Mouse (Mus musculus): ENCODE measurements around the gene Rbbp4. TPM values are rescaled to one million over a fixed set of nuclear protein-coding genes. Genes with fewer than 3 reads are reported as not detected.

Gene Rbbp4
- polyA plus RNA-seq, 1 experiment, result 6.1 TPM

DNA sequence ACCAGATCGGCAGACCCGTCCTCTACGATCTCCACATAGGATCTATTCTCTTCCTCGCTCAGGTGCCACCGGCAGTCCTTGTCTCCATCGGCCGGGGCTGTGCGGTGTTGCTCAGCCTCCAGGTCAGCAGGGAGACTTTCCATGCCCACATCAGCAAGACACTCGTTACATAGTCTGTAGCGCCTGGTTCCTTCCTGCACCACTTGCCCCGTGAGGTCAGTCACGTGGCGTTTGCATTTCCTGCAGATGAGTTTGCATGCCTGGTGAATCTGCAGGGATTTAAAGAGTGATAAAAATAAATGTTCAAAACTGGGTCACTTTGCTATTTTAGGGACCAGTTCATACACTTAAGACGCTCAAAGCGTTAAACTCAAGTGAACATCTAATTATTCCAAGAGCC is 19.1 kb upstream of the Rbbp4 start:
- Histone ChIP-seq H3K36me3 (ENCODE audit: control insufficient read depth, insufficient read depth, low read length) (peaks cover 37% of the 10 kb centered on the region), H3K4me1 (ENCODE audit: control insufficient read depth, insufficient read depth, insufficient read length, low read length) (no peaks in the 10 kb centered on the region), H3K27ac (ENCODE audit: insufficient read depth, low read depth, low read length) (no peak overlapping the region), H3K4me3 (ENCODE audit: low read depth, low read length) (no peak overlapping the region), H3K27me3 (ENCODE audit: control insufficient read depth, insufficient read depth, low read length) (no peaks in the 10 kb centered on the region)
- TF ChIP-seq POLR2A (IDR thresholded peaks at IDR 0.05; ENCODE audit: low read depth, low read length), result no peak
- 83% methylated on average over 15 of the region's 15 CpGs for WGBS

GRCm38 (mm10) chr4:129353176-129353575 is 18.0 kb upstream of the Rbbp4 start:
- H3K36me3 ChIP-seq (ENCODE audit: control insufficient read depth, insufficient read depth, low read length), result peaks cover 37% of the 10 kb centered on the region
- H3K4me1 ChIP-seq (ENCODE audit: control insufficient read depth, insufficient read depth, insufficient read length, low read length), result no peaks in the 10 kb centered on the region
- H3K27ac ChIP-seq (ENCODE audit: insufficient read depth, low read depth, low read length), result no peak overlapping the region
- WGBS, result 93% methylated on average over 12 of the region's 12 CpGs
- no peaks in the 10 kb centered on the region for H3K27me3 ChIP-seq (ENCODE audit: control insufficient read depth, insufficient read depth, low read length)
- TF ChIP-seq CTCF (IDR thresholded peaks at IDR 0.05; ENCODE audit: extremely low read depth, insufficient read length, insufficient replicate concordance, low read depth, low read length) (no peak), POLR2A (IDR thresholded peaks at IDR 0.05; ENCODE audit: low read depth, low read length) (no peak)
- H3K4me3 ChIP-seq (ENCODE audit: low read depth, low read length), result no peak overlapping the region

DNA sequence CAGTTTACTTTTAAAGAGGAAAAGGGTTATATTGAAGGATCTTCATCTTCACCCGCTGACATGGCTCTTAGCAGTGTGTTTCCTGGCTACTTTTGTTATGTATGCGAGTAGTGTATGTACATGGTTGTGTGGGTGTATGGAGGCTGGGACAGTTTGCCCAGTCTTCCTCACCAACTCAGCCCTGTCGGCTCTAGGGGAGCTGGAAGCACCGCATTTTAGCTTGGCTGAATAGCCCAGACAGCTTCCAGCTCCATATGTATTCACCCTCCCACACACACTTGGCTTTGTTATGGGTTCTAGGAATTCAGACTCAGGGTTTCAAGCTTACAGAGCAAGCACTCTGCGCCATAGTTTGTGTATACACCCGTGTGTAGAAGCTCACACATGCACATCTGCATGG is 15.9 kb upstream of the Rbbp4 start:
- peaks cover 23% of the 10 kb centered on the region for H3K36me3 ChIP-seq (ENCODE audit: control insufficient read depth, insufficient read depth, low read length)
- TF ChIP-seq CTCF (IDR thresholded peaks at IDR 0.05; ENCODE audit: extremely low read depth, insufficient read length, insufficient replicate concordance, low read depth, low read length), result no peak
- no peak for TF ChIP-seq POLR2A (IDR thresholded peaks at IDR 0.05; ENCODE audit: low read depth, low read length)
- 72% methylated on average over 6 of the region's 6 CpGs for WGBS
- H3K4me1 ChIP-seq (ENCODE audit: control insufficient read depth, insufficient read depth, insufficient read length, low read length), result peaks cover 2% of the 10 kb centered on the region; the same call in 1 of the 2 replicates
- no peaks in the 10 kb centered on the region for H3K27me3 ChIP-seq (ENCODE audit: control insufficient read depth, insufficient read depth, low read length)
- no peak overlapping the region for H3K4me3 ChIP-seq (ENCODE audit: low read depth, low read length)
- no peak overlapping the region for H3K27ac ChIP-seq (ENCODE audit: insufficient read depth, low read depth, low read length)

DNA sequence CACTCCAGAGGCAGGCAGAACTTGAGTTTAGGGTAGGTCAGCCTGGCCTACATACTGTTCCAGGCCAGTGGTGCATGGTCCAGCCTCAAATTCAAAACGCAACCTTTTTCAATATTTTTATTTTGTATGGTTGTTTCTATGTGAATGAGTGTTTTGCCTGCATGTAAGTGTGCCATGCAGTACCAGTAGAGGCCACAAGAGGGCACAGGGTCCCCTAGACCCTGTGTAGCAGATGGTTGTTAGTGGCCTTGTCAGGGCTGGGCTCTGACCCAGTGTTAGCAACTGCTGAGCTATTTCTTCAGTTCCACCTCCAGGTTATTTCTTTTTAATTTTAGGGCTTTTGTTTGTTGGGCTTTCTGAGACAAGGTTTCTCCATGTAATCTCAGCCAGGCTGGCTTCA is 15.5 kb upstream of the Rbbp4 start:
- Histone ChIP-seq H3K27me3 (ENCODE audit: control insufficient read depth, insufficient read depth, low read length) (no peaks in the 10 kb centered on the region), H3K4me3 (ENCODE audit: low read depth, low read length) (no peak overlapping the region)
- WGBS, result 12% methylated on average over 1 of the region's 1 CpGs

GRCm38 (mm10) chr4:129346481-129347154 is 11.4 kb upstream of the Rbbp4 start:
- Histone ChIP-seq H3K27me3 (ENCODE audit: control insufficient read depth, insufficient read depth, low read length) (no peaks in the 10 kb centered on the region), H3K36me3 (ENCODE audit: control insufficient read depth, insufficient read depth, low read length) (peaks cover 21% of the 10 kb centered on the region), H3K27ac (ENCODE audit: insufficient read depth, low read depth, low read length) (peak overlapping the region; percentile 41; the same call in 1 of the 2 replicates), H3K4me1 (ENCODE audit: control insufficient read depth, insufficient read depth, insufficient read length, low read length) (peaks cover 2% of the 10 kb centered on the region; the same call in 1 of the 2 replicates), H3K4me3 (ENCODE audit: low read depth, low read length) (no peak overlapping the region)
- TF ChIP-seq POLR2A (IDR thresholded peaks at IDR 0.05; ENCODE audit: low read depth, low read length) (no peak), CTCF (IDR thresholded peaks at IDR 0.05; ENCODE audit: extremely low read depth, insufficient read length, insufficient replicate concordance, low read depth, low read length) (no peak)
- 52% methylated on average over 15 of the region's 15 CpGs for WGBS

More for the DNA sequence above, 15.5 kb upstream of the Rbbp4 start:
- H3K4me1 ChIP-seq (ENCODE audit: control insufficient read depth, insufficient read depth, insufficient read length, low read length), result peaks cover 2% of the 10 kb centered on the region; the same call in 1 of the 2 replicates
- TF ChIP-seq CTCF (IDR thresholded peaks at IDR 0.05; ENCODE audit: extremely low read depth, insufficient read length, insufficient replicate concordance, low read depth, low read length) (peak; percentile 97; the same call in 1 of the 2 replicates), POLR2A (IDR thresholded peaks at IDR 0.05; ENCODE audit: low read depth, low read length) (no peak)
- H3K27ac ChIP-seq (ENCODE audit: insufficient read depth, low read depth, low read length), result no peak overlapping the region
- H3K36me3 ChIP-seq (ENCODE audit: control insufficient read depth, insufficient read depth, low read length), result peaks cover 19% of the 10 kb centered on the region

DNA sequence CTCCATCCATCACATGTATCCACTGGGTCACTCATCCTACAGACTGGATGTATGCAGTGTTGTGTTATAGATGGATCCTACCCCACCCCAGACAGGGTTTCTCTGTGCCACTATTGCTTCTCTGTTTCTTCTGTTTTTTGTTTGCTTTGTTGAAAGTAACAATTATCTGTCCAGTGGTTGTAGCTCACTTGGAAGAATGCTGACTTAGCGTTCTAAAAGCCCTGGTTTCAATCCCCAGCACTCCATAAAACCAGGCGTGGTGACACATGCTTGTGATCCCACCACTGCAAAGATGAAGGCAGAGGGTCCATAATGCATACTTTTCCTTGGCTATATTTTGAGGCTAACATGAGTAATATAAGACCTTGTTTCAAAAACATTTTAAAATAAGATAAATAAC is 7.5 kb upstream of the Rbbp4 start:
- TF ChIP-seq POLR2A (IDR thresholded peaks at IDR 0.05; ENCODE audit: low read depth, low read length), result no peak
- no peak for TF ChIP-seq CTCF (IDR thresholded peaks at IDR 0.05; ENCODE audit: extremely low read depth, insufficient read length, insufficient replicate concordance, low read depth, low read length)
- Histone ChIP-seq H3K4me3 (ENCODE audit: low read depth, low read length) (no peak overlapping the region), H3K27ac (ENCODE audit: insufficient read depth, low read depth, low read length) (no peak overlapping the region), H3K36me3 (ENCODE audit: control insufficient read depth, insufficient read depth, low read length) (peaks cover 26% of the 10 kb centered on the region), H3K4me1 (ENCODE audit: control insufficient read depth, insufficient read depth, insufficient read length, low read length) (peaks cover 2% of the 10 kb centered on the region; the same call in 1 of the 2 replicates), H3K27me3 (ENCODE audit: control insufficient read depth, insufficient read depth, low read length) (no peaks in the 10 kb centered on the region)
- 86% methylated on average over 2 of the region's 2 CpGs for WGBS

DNA sequence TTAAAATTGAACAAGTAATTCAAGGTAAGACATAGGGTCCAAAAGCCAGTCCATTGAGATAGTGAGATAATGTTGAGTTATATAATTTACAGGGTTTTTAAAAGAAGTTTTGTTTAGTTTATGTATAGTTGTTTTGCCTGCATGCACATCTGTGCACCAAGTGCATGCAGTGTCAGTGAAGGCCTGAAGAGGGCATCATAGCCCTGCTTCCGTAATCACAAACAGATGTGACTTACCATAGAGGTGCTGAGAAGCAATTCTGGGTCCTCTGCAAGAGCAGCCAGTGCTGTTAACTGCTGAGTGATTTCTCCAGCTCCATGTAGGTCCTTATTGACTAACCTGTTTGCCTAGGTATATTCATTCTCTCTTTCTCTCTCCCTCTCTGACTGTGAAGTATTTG is 6.7 kb upstream of the Rbbp4 start:
- no peaks in the 10 kb centered on the region for H3K27me3 ChIP-seq (ENCODE audit: control insufficient read depth, insufficient read depth, low read length)
- H3K4me3 ChIP-seq (ENCODE audit: low read depth, low read length), result no peak overlapping the region
- no peak overlapping the region for H3K27ac ChIP-seq (ENCODE audit: insufficient read depth, low read depth, low read length)
- peaks cover 26% of the 10 kb centered on the region for H3K36me3 ChIP-seq (ENCODE audit: control insufficient read depth, insufficient read depth, low read length)
- TF ChIP-seq CTCF (IDR thresholded peaks at IDR 0.05; ENCODE audit: extremely low read depth, insufficient read length, insufficient replicate concordance, low read depth, low read length) (peak; percentile 22; the same call in 1 of the 2 replicates), POLR2A (IDR thresholded peaks at IDR 0.05; ENCODE audit: low read depth, low read length) (no peak)
- H3K4me1 ChIP-seq (ENCODE audit: control insufficient read depth, insufficient read depth, insufficient read length, low read length), result peaks cover 2% of the 10 kb centered on the region; the same call in 1 of the 2 replicates
- WGBS, result 84% methylated on average over 1 of the region's 1 CpGs

Measured in small intestine, adult 2 months (tissue).